Mouse (Mus musculus): ENCODE results near the gene Maml3.

The Maml3 gene

DNA sequence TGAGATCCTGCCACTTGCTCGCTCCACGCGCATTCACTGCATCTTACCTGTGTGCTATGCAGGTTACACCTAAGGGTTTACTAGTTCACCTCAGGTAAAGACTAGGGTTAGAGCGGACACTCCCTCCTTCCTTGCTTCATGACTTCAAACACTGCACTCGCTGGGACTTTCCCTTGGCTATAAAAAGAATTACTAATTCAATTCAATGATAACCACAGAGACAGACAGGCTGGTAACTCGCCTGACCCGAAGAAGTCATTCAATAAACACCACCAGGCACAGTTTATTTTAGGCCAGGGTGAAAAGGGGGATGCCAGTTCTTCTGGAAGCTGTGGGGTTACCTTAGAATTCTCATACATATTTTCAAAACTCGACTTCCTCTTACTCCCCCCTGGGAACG, 199.0 kb downstream of the Maml3 start:
- DNase-seq: no peak

DNA sequence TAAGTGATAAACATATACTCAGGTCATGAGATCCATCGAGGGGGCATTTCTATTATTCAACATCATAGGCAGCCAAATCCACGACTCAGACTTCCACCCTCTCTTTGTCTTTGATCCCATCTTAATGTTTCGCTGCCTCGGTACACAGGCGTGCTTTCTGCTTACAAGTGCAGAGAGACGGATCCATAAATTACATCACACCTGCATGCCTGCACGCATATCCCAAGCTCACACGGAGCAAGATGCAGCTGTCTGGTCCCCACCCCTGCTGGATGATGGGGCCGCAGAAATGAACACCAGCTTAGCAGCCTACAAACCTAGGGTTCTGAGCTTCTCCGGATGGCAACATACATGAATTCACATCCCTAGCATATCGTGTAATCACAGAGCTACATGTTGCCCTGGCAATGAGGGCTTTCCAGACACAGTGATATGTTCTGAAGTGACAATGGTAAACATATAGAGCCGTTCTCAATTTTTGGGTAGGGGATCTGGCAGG, 200.5 kb downstream of the Maml3 start:
- no peak for DNase-seq

GRCm38 (mm10) chr3:51901151-51901550, 203.7 kb downstream of the Maml3 start:
- DNase-seq: no peak

DNA sequence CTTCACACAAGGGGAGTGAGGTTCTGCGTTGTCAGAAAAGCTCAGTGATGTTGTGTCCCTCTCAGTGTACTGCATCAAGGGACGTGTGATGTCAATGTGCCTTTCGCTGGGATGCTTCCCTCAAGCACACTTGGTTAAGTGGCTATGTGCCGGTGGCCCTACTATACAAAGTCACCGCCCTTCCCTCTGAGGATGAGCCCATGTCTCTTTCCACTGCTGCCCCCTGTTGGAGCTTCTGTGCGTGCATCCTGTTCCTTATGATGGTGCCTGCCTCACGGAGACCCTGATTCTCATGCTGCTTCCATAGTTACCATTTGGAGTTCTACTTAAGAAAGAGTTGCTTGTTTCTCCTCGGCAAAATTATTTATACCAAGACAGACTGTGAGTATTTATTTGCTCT, 210.4 kb downstream of the Maml3 start:
- no peak for DNase-seq

DNA sequence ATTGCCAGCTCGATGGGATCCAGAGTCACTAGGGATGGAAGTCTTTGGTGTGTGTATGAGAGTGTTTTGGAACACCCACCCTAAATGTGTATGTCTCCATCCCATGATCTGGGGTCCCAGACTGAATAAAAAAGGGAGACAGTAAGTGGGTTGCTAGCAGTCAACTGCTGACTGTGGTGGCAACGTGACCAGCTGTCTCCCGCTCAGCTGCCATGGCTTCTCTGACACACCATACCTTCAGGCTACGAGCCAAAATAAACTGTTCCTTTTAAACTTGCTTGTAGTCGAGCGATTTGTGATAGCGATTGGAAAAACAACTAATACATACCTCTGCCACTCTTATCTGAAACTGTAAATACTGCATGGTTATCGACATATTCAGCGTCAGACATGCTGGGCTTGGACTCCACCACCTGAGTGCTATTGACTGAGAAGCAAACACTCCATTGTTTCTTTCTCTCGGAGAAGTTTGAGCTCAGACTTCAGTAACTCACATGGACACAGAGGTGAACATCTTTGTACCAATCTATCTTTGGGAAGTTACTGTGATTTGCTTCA, 213.2 kb downstream of the Maml3 start:
- DNase-seq: no peak

- DNase-seq: no peak
Observed at GRCm38 (mm10) chr3:51890181-51890580, 214.7 kb downstream of the Maml3 start.

DNA sequence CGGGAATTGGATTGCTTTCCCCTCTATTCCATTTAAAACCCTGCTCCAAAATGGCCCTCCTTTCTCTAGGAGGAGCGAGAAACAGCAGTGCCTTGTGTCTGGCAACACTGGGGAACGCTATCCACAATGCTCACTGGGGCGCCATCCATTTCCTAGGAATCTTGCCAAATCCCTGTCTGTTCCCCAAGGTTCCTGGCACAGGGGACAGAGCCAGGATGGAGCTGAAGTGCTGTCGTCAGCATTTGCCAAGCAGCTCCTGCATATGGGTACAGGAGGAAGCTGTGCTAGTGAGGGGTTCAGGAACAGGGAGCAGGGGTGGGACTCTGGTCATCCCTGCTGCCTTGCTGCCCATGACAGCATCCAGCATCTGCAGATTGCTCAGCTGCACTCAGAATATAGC, 215.1 kb downstream of the Maml3 start:
- peak; percentile 89 to 94 for DNase-seq

GRCm38 (mm10) chr3:51888662-51889433, 216.0 kb downstream of the Maml3 start:
- peak; percentile 29 to 46 for DNase-seq

DNA sequence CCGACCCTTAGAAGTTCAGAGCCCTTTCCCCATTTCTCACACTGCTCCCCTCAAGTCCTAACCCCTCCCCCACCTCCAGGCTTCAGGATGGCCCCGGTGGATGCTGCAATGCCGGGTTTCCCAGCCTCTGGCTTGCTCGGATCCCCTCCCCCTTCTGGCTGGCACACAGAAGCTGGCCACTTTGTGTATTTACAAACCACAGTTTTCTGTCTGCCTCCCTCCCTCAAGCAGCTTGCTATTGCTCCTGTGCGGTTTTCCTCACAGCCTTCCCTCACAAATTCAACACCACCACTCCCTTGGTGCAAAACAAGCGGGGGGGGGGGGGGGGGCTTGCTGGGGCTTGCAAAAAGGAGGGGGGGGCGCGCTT, 216.6 kb downstream of the Maml3 start:
- peak; percentile 35 to 40 for DNase-seq

DNA sequence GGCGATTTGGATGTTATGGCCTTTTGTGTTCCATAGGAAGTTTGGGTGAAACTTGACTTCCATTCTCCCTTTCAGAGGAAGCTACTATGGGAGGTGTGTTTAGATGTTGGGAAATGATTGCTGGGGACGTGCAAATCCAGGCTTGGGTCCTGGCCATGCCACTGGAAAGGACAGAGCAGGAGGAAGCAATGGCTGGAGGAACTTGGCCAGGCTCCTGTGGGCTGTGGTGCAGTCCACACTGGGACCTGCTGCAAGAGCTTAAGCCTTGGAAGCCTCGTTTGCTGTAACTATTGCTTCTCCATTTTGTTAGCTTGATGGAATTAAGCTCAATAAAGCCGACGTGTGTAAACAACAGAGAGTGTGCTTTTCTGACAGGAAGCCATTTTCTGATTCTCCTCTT, 219.0 kb downstream of the Maml3 start:
- DNase-seq: no peak

GRCm38 (mm10) chr3:51885487-51885886, 219.4 kb downstream of the Maml3 start:
- DNase-seq: no peak

GRCm38 (mm10) chr3:51881981-51882380, 222.9 kb downstream of the Maml3 start:
- no peak for DNase-seq

GRCm38 (mm10) chr3:51881393-51881792, 223.5 kb downstream of the Maml3 start:
- no peak for DNase-seq

- DNase-seq: no peak
Observed at GRCm38 (mm10) chr3:51880506-51881036, 224.3 kb downstream of the Maml3 start.

GRCm38 (mm10) chr3:51879211-51879610, 225.7 kb downstream of the Maml3 start:
- DNase-seq: no peak

DNA sequence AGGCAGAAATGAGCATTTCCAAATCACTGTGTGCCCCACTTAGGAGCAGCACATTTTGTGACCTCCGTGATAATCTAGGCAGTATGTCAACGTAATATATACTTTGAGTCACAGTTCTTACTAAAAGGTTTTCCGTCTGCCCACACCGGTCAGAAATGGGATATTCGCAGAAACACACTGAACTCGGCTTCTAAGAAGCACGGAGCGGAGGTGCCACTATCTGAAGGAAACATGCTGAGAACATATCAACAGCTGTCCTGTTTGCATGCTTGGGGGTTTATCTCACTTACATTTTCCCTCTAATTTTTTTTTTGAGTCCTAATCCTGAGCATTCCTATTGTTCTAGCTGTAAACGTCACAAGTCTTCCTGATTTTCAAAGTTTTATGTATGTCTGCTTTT, 226.3 kb downstream of the Maml3 start:
- no peak for DNase-seq

DNA sequence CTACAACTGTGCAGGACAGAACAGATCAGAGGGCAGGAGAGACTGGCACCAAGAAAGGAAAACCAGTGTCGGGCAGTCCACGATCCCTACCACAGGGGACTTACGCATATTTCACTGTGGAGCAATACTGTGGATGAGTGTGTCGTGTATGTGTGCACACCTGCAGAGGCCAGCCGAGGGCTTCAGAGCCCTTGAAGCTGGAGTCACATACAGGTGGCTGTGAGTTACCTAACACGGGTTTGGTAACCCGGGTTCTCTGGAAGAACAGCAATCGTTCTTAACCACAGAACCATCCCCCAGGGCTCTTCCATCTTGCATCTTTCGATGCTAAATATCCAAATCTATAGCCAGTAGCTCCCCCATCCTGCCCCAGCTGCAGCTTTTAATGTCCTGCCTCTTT, 228.1 kb downstream of the Maml3 start:
- DNase-seq: no peak

- DNase-seq: no peak
Observed at GRCm38 (mm10) chr3:51875629-51876028, 229.2 kb downstream of the Maml3 start.

- DNase-seq: no peak
Observed at GRCm38 (mm10) chr3:51874252-51874651, 230.6 kb downstream of the Maml3 start.

GRCm38 (mm10) chr3:51872771-51873170, 232.1 kb downstream of the Maml3 start:
- DNase-seq: no peak

DNA sequence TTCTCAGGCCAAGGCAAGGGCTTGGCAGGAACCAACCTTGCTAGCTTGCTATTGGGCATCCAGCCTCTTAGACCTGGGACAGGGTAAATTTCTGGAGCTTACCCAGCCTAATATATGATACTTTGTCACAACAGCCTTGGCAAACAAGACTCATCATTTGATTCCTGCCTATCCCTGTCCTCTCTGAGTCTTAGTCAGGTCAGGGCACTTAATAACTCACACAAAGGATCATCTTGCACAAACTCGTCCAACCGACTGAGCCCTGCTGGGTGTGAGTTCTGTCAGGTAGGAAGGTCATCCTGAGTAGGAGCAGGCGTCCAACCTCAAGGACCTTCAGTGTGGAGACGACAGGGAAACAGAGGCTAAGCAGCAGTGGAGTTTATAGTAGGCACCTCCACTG, 233.5 kb downstream of the Maml3 start:
- DNase-seq: no peak

- peak in 1 of 2 experiments; percentile 28 for DNase-seq
Observed at GRCm38 (mm10) chr3:51869980-51870379, 234.9 kb downstream of the Maml3 start.

DNA sequence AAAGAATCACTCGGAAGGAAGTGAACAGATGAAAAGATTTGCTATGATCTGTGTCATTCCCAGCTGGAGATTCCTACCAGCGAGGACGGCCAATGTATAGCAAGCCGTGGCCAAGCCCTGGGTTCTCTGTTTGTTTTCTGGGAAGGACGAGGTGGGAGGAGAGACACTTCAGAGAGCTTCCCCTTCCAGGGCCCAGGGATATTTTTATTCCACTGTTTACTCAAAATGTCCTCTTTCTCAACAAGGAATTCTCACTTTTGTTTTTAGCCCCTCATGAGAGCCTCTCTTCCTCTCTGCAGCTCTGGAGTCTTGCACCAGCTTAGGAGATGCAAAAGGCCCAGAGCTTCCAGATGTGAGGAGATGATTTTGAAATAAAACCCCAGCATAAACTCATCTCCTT, 236.0 kb downstream of the Maml3 start:
- peak in 1 of 2 experiments; percentile 36 for DNase-seq

- peak; percentile 70 to 72 for DNase-seq
Observed at GRCm38 (mm10) chr3:51866446-51866845, 238.4 kb downstream of the Maml3 start.

Data from cerebellum, adult 18-20 months (tissue).